Mouse (Mus musculus) G1E (cell line): Measurements from ENCODE around the gene Dtx4.

ENCODE experiments used
- CTCF ChIP-seq: IDR thresholded peaks from 2 replicates; pipeline ENCODE4 v1.5.1; 2012; ENCODE audit warnings: low read depth, low read length, inconsistent platforms, mixed read lengths
- GATA1 ChIP-seq: IDR thresholded peaks from 2 replicates; pipeline ENCODE4 v1.6.1; 2012; ENCODE audit warnings: borderline replicate concordance, low read length, inconsistent platforms, mixed read lengths
- GATA2 ChIP-seq: IDR thresholded peaks from 2 replicates; pipeline ENCODE4 v1.6.1; 2012; ENCODE audit warnings: low read depth, low read length, inconsistent platforms, borderline replicate concordance

DNA sequence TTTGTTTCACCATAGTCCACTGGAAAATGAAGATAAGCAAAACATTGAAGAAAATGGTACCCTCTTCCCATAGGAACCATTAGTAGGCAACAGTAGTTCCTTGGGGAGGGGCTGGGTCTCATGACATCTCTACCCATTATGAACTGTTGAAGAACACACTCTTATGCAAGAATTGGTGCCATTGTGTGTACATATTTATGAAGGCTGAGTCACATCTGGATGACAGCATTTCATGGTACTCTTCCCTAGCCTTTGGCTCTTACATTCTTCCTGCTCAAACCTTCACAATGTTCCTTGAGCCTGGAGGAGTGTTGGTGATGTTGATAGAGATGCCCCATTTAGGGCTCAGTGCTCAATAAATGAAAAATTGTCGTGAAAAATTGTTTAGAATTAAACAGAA lies 61.7 kb downstream of the Dtx4 start:
- no peak for TF ChIP-seq CTCF
- TF ChIP-seq GATA2: no peak
- no peak for TF ChIP-seq GATA1
